Mouse (Mus musculus): Measurements from ENCODE around the gene Cyld. TPM values are rescaled to one million over a fixed set of nuclear protein-coding genes. Genes with fewer than 3 reads are reported as not detected.

Cyld gene
- polyA plus RNA-seq, 1 experiment from 2014 or later: 13.6 TPM

DNA sequence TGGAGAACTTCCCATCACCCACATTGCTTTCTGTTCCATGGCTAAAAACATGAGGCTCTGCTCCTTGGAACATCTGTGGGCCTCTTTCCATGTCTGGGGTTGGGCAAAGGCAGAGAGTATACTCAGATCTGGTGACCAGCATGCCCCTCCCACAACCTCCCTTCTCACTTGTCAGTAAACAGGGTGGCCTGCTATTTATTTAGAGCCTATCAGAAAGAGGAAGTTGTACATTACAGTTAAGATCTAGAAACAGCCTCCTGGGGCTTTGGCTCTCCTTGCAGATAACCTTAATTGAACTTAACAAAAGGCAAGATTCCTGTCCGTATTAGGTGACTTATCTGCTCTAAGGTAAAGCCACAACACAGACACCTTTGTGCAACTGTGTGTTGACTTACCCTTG, 30.4 kb upstream of the Cyld start:
- 75% methylated on average over 1 of the region's 1 CpGs for WGBS
- H3K27ac ChIP-seq (ENCODE audit: low read depth, low read length): no peak overlapping the region
- no peak overlapping the region for H3K4me2 ChIP-seq (ENCODE audit: low read length)
- no peak overlapping the region for H3K9ac ChIP-seq (ENCODE audit: low read depth, low read length)
- no peak overlapping the region for H3K4me3 ChIP-seq (ENCODE audit: low read length)
- no peaks in the 10 kb centered on the region for H3K36me3 ChIP-seq (ENCODE audit: control insufficient read depth, insufficient read depth, low read length)
- H3K4me1 ChIP-seq (ENCODE audit: control insufficient read depth, insufficient read depth, low read depth, low read length): peaks cover 7% of the 10 kb centered on the region
- no peaks in the 10 kb centered on the region for H3K27me3 ChIP-seq (replicated peaks; ENCODE audit: control insufficient read depth, insufficient read depth, low read length)
- ATAC-seq: no peak
- no peaks in the 10 kb centered on the region for H3K9me3 ChIP-seq (ENCODE audit: control insufficient read depth, low read length)

DNA sequence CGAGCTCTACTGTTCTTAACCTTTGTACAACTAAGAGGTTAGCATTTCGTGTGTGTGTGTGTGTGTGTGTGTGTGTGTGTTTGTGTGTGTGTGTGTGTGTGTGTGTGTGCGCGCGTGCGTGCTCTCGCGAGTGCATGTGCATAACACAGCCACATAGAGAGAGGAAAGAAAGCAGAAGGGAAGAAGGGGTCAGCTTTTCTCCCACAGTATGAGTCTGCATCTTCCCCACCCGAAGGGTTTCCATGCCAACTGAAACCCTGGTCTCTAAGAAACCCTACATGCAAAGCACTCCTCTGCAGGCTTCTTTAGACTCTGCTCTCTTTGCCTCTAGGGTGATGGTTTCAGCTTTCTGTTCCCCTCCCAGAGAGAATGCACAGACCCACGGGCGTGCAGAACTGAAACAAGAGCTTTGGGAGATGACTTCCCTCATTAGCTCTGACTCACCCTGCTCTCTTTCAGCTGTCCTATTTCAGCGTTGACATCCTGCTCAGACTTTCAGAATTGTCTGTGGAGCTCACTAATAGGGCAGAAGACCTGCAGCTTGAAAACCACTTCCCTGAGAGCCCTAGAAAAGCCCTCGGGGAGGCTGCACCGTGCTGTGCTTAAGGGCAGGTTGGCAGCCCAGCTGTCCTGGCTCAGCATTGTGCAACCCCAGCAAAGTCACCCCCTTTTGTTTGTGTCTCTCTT, 28.3 kb upstream of the Cyld start:
- Histone ChIP-seq H3K4me2 (ENCODE audit: low read length) (peak overlapping the region; percentile 8; the same call in 1 of the 2 replicates), H3K9me3 (ENCODE audit: control insufficient read depth, low read length) (no peaks in the 10 kb centered on the region), H3K27ac (ENCODE audit: low read depth, low read length) (peak overlapping the region; percentile 24; the same call in 1 of the 2 replicates), H3K27me3 (replicated peaks; ENCODE audit: control insufficient read depth, insufficient read depth, low read length) (no peaks in the 10 kb centered on the region), H3K36me3 (ENCODE audit: control insufficient read depth, insufficient read depth, low read length) (no peaks in the 10 kb centered on the region), H3K4me1 (ENCODE audit: control insufficient read depth, insufficient read depth, low read depth, low read length) (peaks cover 7% of the 10 kb centered on the region), H3K9ac (ENCODE audit: low read depth, low read length) (no peak overlapping the region), H3K4me3 (ENCODE audit: low read length) (no peak overlapping the region)
- 45% methylated on average over 14 of the region's 14 CpGs for WGBS
- peak; percentile 77 for ATAC-seq

DNA sequence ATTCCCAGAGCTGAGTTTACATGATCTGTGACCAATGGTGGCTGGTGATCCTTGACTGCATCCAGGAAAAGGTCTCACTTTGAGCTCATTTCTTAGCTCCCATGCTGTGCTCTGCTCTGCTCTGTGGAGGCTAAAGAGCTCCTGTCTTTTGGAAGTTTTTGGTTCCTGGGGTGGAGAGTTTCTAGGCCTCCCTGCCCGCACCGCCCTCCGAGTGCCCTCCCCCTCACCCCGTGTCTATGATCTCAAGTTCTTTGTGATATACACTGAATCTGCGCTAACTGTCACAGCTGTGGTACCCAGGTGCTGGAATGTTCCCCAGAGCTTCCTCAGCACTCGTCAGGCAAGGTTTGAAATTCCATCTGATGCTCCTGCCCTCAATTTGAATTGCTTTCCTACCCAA, 26.0 kb upstream of the Cyld start:
- ATAC-seq: no peak
- 76% methylated on average over 6 of the region's 6 CpGs for WGBS
- Histone ChIP-seq H3K4me2 (ENCODE audit: low read length) (no peak overlapping the region), H3K9me3 (ENCODE audit: control insufficient read depth, low read length) (no peaks in the 10 kb centered on the region), H3K4me3 (ENCODE audit: low read length) (no peak overlapping the region), H3K27me3 (replicated peaks; ENCODE audit: control insufficient read depth, insufficient read depth, low read length) (no peaks in the 10 kb centered on the region), H3K9ac (ENCODE audit: low read depth, low read length) (no peak overlapping the region), H3K4me1 (ENCODE audit: control insufficient read depth, insufficient read depth, low read depth, low read length) (peaks cover 7% of the 10 kb centered on the region), H3K36me3 (ENCODE audit: control insufficient read depth, insufficient read depth, low read length) (no peaks in the 10 kb centered on the region), H3K27ac (ENCODE audit: low read depth, low read length) (no peak overlapping the region)

DNA sequence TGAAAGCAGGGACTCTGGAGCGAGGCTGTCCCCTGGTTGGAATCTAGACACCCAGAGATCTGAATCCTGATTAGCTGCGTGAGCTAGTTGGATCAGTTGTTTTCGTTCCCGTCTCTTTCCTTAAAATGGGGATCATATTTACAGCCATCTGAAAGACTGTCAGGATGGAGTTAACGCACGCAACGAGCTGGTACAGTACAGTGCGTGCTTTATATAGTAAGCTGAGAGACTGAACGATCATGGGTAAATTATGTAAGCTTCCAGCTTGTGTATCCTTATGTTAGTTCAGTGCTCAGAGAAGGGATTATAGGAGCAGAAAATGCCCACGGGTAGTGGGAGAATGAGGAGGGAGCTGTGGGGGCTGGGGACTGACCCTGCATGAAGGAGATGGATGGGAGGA, 25.3 kb upstream of the Cyld start:
- Histone ChIP-seq H3K27me3 (replicated peaks; ENCODE audit: control insufficient read depth, insufficient read depth, low read length) (no peaks in the 10 kb centered on the region), H3K4me1 (ENCODE audit: control insufficient read depth, insufficient read depth, low read depth, low read length) (peaks cover 7% of the 10 kb centered on the region), H3K9me3 (ENCODE audit: control insufficient read depth, low read length) (no peaks in the 10 kb centered on the region), H3K36me3 (ENCODE audit: control insufficient read depth, insufficient read depth, low read length) (no peaks in the 10 kb centered on the region), H3K9ac (ENCODE audit: low read depth, low read length) (no peak overlapping the region), H3K4me2 (ENCODE audit: low read length) (no peak overlapping the region), H3K27ac (ENCODE audit: low read depth, low read length) (no peak overlapping the region), H3K4me3 (ENCODE audit: low read length) (no peak overlapping the region)
- ATAC-seq: no peak
- 89% methylated on average over 10 of the region's 10 CpGs for WGBS

DNA sequence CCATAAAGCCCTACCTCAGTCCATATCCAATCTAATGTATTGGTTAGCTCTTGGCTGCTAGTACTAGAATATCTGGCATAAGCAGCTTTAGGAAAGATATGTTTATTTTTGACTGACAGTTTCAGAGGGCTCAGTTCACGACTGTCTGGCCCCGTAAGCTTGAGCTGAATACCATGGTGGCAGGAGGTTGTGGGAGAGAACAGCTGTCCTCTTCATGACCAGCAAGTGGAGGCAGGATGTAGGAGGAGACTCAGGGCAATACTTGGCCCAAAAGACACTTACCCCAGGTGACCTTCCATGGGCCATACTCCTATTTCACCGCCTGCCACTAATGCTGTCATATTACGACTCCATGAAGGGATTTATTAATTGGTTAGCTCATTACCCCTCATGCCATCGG, 23.0 kb upstream of the Cyld start:
- 86% methylated on average over 5 of the region's 5 CpGs for WGBS
- Histone ChIP-seq H3K27me3 (replicated peaks; ENCODE audit: control insufficient read depth, insufficient read depth, low read length) (no peaks in the 10 kb centered on the region), H3K36me3 (ENCODE audit: control insufficient read depth, insufficient read depth, low read length) (no peaks in the 10 kb centered on the region), H3K27ac (ENCODE audit: low read depth, low read length) (no peak overlapping the region), H3K9ac (ENCODE audit: low read depth, low read length) (no peak overlapping the region), H3K4me2 (ENCODE audit: low read length) (no peak overlapping the region), H3K9me3 (ENCODE audit: control insufficient read depth, low read length) (no peaks in the 10 kb centered on the region), H3K4me1 (ENCODE audit: control insufficient read depth, insufficient read depth, low read depth, low read length) (peaks cover 2% of the 10 kb centered on the region), H3K4me3 (ENCODE audit: low read length) (no peak overlapping the region)
- ATAC-seq: no peak

DNA sequence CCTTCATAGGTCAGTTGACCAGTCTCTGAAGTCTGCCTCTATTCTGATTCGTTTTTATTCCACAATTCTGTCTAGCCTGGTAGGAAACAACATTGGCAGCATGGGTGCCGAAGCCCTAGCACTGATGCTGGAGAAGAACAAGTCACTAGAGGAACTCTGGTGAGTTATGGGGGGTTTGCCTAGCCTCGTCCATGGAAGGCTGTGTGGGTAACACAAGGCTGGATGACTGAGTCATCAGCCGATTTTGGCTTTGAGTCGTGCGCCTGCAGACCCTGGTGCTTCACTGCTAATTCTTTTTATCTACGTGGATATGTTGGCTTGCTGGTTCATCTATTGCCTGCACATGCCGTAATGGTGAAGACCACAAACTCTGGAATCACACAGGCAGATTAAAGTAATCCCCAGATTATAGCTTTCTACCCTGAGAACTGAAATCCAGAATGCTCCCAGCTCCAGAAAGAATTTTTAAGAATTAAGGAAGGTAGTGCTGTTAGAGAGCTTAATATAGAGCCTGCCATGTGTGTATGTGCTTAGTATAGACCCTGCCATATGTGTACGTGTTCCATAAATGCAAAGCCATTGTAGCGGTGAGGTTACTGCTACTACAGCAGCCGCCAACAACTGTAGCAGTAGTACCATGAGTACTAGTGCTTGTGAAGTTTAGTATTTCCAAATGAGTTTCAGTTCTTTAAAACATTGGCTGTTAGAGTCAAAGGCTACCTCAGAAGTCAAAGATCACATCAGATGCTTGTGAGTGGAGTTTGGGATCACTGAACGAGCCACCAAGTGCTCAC, 21.3 kb upstream of the Cyld start:
- Histone ChIP-seq H3K9me3 (ENCODE audit: control insufficient read depth, low read length) (no peaks in the 10 kb centered on the region), H3K36me3 (ENCODE audit: control insufficient read depth, insufficient read depth, low read length) (no peaks in the 10 kb centered on the region), H3K4me3 (ENCODE audit: low read length) (no peak overlapping the region), H3K4me1 (ENCODE audit: control insufficient read depth, insufficient read depth, low read depth, low read length) (no peaks in the 10 kb centered on the region; the same call in none of the 2 replicates), H3K27ac (ENCODE audit: low read depth, low read length) (no peak overlapping the region), H3K9ac (ENCODE audit: low read depth, low read length) (no peak overlapping the region), H3K27me3 (replicated peaks; ENCODE audit: control insufficient read depth, insufficient read depth, low read length) (no peaks in the 10 kb centered on the region), H3K4me2 (ENCODE audit: low read length) (no peak overlapping the region)
- 90% methylated on average over 12 of the region's 12 CpGs for WGBS
- no peak for ATAC-seq

DNA sequence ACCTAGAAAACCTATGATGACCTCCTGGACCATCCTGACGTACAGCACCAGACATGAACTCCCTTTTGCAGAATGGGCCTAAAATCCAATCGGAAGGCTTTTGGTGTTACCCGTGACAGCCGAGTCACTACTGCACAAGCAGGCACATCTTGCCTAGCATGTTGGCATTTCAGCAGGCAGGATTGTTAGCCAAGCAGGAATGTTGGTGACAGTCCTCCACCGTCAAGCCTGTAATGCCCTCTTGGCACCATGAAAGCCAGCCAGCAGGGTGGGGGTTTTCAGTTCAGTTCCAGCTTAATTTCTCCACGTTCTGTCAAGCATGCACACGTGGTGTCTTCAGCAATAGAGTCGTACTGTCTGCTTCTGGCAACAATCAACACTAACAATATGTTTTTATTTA, 19.8 kb upstream of the Cyld start:
- H3K27ac ChIP-seq (ENCODE audit: low read depth, low read length): no peak overlapping the region
- no peak for ATAC-seq
- no peak overlapping the region for H3K4me2 ChIP-seq (ENCODE audit: low read length)
- no peaks in the 10 kb centered on the region for H3K27me3 ChIP-seq (replicated peaks; ENCODE audit: control insufficient read depth, insufficient read depth, low read length)
- H3K9ac ChIP-seq (ENCODE audit: low read depth, low read length): no peak overlapping the region
- H3K9me3 ChIP-seq (ENCODE audit: control insufficient read depth, low read length): no peaks in the 10 kb centered on the region
- no peaks in the 10 kb centered on the region; the same call in none of the 2 replicates for H3K4me1 ChIP-seq (ENCODE audit: control insufficient read depth, insufficient read depth, low read depth, low read length)
- no peaks in the 10 kb centered on the region for H3K36me3 ChIP-seq (ENCODE audit: control insufficient read depth, insufficient read depth, low read length)
- 58% methylated on average over 8 of the region's 8 CpGs for WGBS
- no peak overlapping the region for H3K4me3 ChIP-seq (ENCODE audit: low read length)

DNA sequence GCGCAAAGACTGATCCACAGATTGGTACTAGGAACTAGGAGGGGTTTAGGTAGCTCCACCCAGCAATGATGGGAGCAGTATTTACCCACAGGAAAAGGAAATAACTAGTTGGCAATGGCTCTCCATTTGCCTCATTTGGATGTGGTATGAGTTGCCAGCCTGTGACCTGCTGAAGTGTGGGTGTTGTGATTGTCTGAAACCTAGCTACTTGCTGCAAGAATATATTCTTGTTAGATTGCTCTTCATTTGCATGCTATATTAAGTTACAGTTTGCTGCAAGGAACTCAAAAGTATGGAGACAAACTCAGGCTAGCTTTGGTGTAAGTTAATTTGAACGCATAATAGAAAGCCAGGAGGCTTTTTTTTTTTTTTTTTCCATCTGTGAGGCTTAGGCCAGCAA, 16.3 kb upstream of the Cyld start:
- 95% methylated on average over 2 of the region's 2 CpGs for WGBS
- no peaks in the 10 kb centered on the region for H3K9me3 ChIP-seq (ENCODE audit: control insufficient read depth, low read length)
- no peaks in the 10 kb centered on the region; the same call in 1 of the 2 replicates for H3K27me3 ChIP-seq (replicated peaks; ENCODE audit: control insufficient read depth, insufficient read depth, low read length)
- H3K27ac ChIP-seq (ENCODE audit: low read depth, low read length): no peak overlapping the region
- ATAC-seq: no peak
- no peak overlapping the region for H3K4me2 ChIP-seq (ENCODE audit: low read length)
- no peaks in the 10 kb centered on the region; the same call in none of the 2 replicates for H3K4me1 ChIP-seq (ENCODE audit: control insufficient read depth, insufficient read depth, low read depth, low read length)
- H3K9ac ChIP-seq (ENCODE audit: low read depth, low read length): no peak overlapping the region
- H3K4me3 ChIP-seq (ENCODE audit: low read length): no peak overlapping the region
- no peaks in the 10 kb centered on the region for H3K36me3 ChIP-seq (ENCODE audit: control insufficient read depth, insufficient read depth, low read length)

DNA sequence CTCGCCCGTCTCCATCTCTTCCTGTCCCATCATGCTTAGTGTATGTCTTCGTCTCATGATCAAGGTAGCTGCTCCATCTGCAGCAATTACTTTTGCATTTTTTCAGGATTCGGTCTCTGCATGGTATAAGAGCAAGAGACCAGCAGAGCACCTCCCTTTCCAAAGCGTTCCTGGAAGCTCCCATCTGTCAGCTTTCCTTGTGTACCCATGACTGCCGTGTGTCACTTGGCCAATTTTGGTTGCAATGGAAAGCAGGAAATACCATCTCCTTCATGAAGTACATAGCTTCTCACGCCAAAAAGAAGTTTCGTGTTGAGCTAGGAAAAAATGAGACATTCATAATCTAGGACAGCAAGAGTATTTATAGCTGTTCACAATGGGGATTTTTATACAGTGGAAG, 15.8 kb upstream of the Cyld start:
- Histone ChIP-seq H3K4me2 (ENCODE audit: low read length) (no peak overlapping the region), H3K27ac (ENCODE audit: low read depth, low read length) (no peak overlapping the region), H3K4me3 (ENCODE audit: low read length) (no peak overlapping the region), H3K9ac (ENCODE audit: low read depth, low read length) (no peak overlapping the region), H3K27me3 (replicated peaks; ENCODE audit: control insufficient read depth, insufficient read depth, low read length) (no peaks in the 10 kb centered on the region; the same call in 1 of the 2 replicates), H3K9me3 (ENCODE audit: control insufficient read depth, low read length) (no peaks in the 10 kb centered on the region), H3K36me3 (ENCODE audit: control insufficient read depth, insufficient read depth, low read length) (no peaks in the 10 kb centered on the region), H3K4me1 (ENCODE audit: control insufficient read depth, insufficient read depth, low read depth, low read length) (no peaks in the 10 kb centered on the region; the same call in none of the 2 replicates)
- WGBS: 91% methylated on average over 8 of the region's 8 CpGs
- no peak for ATAC-seq
